Mouse (Mus musculus) CH12.LX (cell line): ENCODE data around the gene Mettl16.

ENCODE experiments used
- CTCF ChIP-seq, 2 experiments: IDR thresholded peaks in 1 of 2; conservative IDR thresholded peaks in 1 of 2; 2 replicates each; pipeline ENCODE4 v1.5.1; 2011 to 2012; ENCODE audit warnings: low read depth in 2 of 2, low read length in 2 of 2, improper control_type of control experiment in 1 of 2, inconsistent platforms in 1 of 2, mild to moderate bottlenecking in 1 of 2, moderate library complexity in 1 of 2
- E2F4 ChIP-seq: IDR thresholded peaks from 2 replicates; pipeline ENCODE4 v1.6.1; 2011; ENCODE audit warnings: low read depth, low read length, improper control_type of control experiment; ENCODE audit not compliant: insufficient replicate concordance

DNA sequence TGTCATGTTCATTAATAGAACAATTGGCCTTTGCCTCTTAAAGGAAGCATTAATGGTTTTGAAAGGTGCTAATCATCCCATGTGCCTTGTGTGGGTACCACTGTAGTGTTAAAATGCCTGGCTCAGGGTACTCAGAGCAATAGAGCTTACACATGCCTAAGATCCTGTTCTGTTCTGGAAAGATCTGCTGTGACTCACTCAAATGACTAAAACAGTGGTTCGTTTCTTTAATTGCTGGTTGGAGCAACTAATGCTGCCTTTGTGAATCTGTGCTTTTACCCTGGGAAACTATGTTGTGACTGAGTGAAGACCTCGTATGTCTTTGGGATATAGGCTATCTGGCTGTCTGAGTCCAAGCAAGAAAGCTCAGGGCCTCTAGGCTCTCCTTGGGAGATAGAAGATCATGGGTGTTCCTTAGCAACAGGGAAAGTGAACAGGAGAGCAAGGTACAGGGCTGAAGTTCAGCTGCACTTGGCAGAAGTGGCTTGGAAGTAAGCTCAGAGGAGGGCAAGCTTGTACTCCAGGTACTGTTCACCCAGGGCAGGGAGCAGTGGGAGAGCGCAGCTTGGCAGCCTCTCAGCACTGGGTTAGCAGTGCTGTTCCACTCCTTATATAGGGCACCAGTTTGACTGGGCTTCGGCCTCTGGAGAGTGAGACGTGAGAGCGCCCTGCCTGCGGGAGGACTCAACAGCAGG, 52.3 kb downstream of the Mettl16 start:
- TF ChIP-seq CTCF (conservative IDR thresholded peaks at IDR 0.05 in 1 of 2, IDR thresholded peaks at IDR 0.05 in 1 of 2; ENCODE audit: low read depth in 2 of 2, low read length in 2 of 2), result no peak
- TF ChIP-seq E2F4, result no peak
